Mouse (Mus musculus) liver, embryonic 13.5 days (tissue): Measurements from ENCODE around the gene Cop1. TPM values are rescaled to one million over a fixed set of nuclear protein-coding genes. Genes with fewer than 3 reads are reported as not detected.
"Not testable (repeated sequence)": the region's sequence is repeated elsewhere in the genome, so short reads cannot be mapped to it uniquely, and the experiment has no call there.

ENCODE experiments used
- ATAC-seq: fragments of 200-750 bp; cut with Nextera tagmentation; 2 replicates; pipeline ENCODE4 v1.8.0; 2017; ENCODE audit warnings: low read depth, mild to moderate bottlenecking, moderate number of reproducible peaks, moderate library complexity
- DNase-seq: peaks from one replicate; pipeline ENCODE4 v3.0.0; 2022
- H3K27ac ChIP-seq: fragments of 300-500 bp; sonication (generic); 2 replicates; pipeline ENCODE4 v1.5.1; 2015; ENCODE audit warnings: moderate library complexity, mild to moderate bottlenecking, inconsistent platforms
- H3K27me3 ChIP-seq: fragments of 300-500 bp; sonication (generic); 2 replicates; pipeline ENCODE4 v1.6.1; 2015; ENCODE audit warnings: mild to moderate bottlenecking, inconsistent platforms
- H3K36me3 ChIP-seq: fragments of 300-500 bp; sonication (generic); 2 replicates; pipeline ENCODE4 v1.6.1; 2015; ENCODE audit warnings: mild to moderate bottlenecking, inconsistent platforms
- H3K4me1 ChIP-seq: fragments of 300-500 bp; sonication (generic); replicated peaks from 2 replicates; pipeline ENCODE4 v1.6.1; 2015; ENCODE audit warnings: inconsistent platforms
- H3K4me2 ChIP-seq: fragments of 300-500 bp; sonication (generic); 2 replicates; pipeline ENCODE4 v1.6.1; 2015; ENCODE audit warnings: inconsistent platforms, mild to moderate bottlenecking, moderate library complexity
- H3K4me3 ChIP-seq: fragments of 300-500 bp; sonication (generic); replicated peaks from 2 replicates; pipeline ENCODE4 v1.5.1; 2015; ENCODE audit warnings: mild to moderate bottlenecking, inconsistent platforms
- H3K9ac ChIP-seq: fragments of 300-500 bp; sonication (generic); 2 replicates; pipeline ENCODE4 v1.6.1; 2015; ENCODE audit warnings: mild to moderate bottlenecking, inconsistent platforms
- H3K9me3 ChIP-seq: fragments of 300-500 bp; sonication (generic); replicated peaks from 2 replicates; pipeline ENCODE4 v1.6.1; 2016; ENCODE audit warnings: inconsistent platforms
- WGBS: fragments of 180-500 bp; shearing (Covaris S2); methylation state at CpG from one replicate; pipeline ENCODE4 v1.1.7; 2015; ENCODE audit not compliant: insufficient replicate concordance; 5-methylcytosine and 5-hydroxymethylcytosine counted together
- polyA plus RNA-seq: library from polyadenylated mRNA; unstranded; fragments of >200 nt; fragmentation: Nextera tagmentation; extraction: Ambion mirVana; gene quantifications from 2 replicates; pipeline ENCODE4 v1.2.1, GENCODE M21; 2015

Cop1 gene
- 35.3 and 41.1 TPM in 2 replicates for polyA plus RNA-seq

DNA sequence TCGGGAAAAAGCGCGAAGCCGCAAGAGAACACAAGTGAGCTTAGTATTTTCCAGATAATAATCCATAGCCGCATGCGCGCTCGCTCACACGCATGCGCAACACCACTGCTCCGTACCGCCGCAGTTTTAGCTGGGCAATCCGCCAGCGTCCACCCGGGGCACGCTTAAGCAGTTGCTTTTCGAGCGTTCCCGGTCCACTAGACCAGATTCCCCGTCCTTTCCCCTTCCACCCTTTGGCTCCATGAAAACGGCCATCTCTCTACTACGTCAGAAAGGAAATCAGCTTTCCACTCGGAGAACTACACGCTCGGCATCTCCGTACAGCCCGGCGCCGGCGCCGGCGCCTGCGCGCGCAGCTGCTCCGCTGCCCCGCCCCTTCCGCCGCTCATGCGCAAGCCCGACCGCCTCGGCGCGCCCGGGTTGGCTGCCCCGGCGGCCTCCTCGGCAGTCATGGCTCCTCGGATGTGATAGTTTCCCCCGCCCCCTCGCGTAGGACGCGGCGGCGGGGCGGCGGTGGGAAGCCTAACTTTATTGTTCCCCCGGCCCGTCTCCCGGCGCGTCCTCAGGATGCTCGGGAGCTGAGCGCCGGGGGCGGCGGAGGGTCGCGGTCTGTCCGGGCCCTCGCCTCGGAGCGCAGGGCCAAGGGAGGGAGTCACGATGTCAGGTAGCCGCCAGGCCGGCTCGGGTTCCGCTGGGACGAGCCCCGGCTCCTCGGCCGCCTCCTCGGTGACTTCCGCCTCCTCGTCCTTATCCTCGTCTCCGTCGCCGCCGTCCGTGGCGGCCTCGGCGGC is at the start of gene Cop1:
Gene Cop1, plus strand, starts transcription at position 540 of the 791 bp plus-strand sequence.
- H3K9ac ChIP-seq = peak within 1 kb of the TSS; percentile 82
- ATAC-seq (peak; percentile 88), DNase-seq (peak; percentile 82)
- not testable (repeated sequence) for H3K9me3 ChIP-seq, H3K36me3 ChIP-seq, H3K27me3 ChIP-seq
- H3K27ac ChIP-seq = peak within 1 kb of the TSS; percentile 91
- peak within 1 kb of the TSS; percentile 76 for H3K4me2 ChIP-seq
- H3K4me1 ChIP-seq = peaks cover 39% of the 10 kb centered on the region
- H3K4me3 ChIP-seq = peak within 1 kb of the TSS; percentile 73
- under 1% methylated on average over 79 of the region's 97 CpGs for WGBS

DNA sequence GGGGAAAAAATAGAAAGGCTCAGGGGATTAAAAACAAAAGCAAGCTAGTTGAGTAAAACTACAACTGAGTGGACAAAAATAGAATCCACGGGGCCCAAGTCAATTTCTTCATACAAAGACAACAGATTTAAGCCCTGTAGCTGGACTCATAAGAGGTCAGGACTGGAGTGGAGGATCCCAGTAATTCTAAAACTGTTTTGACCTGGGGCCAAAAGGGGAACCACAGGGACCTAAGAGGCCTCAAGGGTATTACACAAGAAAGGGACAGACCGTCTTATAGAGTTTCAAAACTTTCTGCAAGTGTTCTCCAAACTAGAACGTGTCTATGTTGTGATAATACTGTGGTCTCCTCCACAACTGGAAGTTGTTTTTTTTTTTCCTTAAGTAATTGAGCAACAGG is 45.4 kb upstream of the Cop1 start:
- no peak for DNase-seq
- Histone ChIP-seq H3K4me2 (no peak overlapping the region), H3K36me3 (no peaks in the 10 kb centered on the region), H3K27me3 (no peaks in the 10 kb centered on the region), H3K4me3 (no peak overlapping the region), H3K9me3 (no peaks in the 10 kb centered on the region), H3K27ac (no peak overlapping the region), H3K9ac (no peak overlapping the region), H3K4me1 (no peaks in the 10 kb centered on the region)
- 33% methylated on average over 3 of the region's 3 CpGs for WGBS
- no peak for ATAC-seq

DNA sequence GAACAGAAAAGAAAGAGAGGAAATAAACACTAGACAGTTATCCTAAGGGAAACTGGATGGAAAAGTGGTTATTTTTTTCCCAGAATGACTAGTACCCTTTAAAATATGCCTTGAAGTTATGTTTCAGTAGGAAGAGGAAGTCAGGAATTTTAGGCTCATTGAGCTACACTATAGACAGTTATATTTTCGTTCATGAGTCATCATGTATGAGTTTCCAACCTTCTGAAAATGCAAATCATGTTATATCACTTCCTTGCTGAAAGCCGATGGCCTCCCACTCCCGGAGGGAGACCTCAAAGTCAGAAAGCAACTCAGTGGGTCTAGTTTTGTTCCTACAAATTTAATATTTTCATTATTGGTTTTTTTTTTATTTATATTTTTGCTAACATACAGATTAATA is 33.5 kb upstream of the Cop1 start:
- Histone ChIP-seq H3K27ac (no peak overlapping the region), H3K9me3 (no peaks in the 10 kb centered on the region), H3K4me3 (no peak overlapping the region), H3K4me2 (no peak overlapping the region), H3K9ac (no peak overlapping the region), H3K4me1 (no peaks in the 10 kb centered on the region), H3K27me3 (no peaks in the 10 kb centered on the region), H3K36me3 (no peaks in the 10 kb centered on the region)
- DNase-seq = no peak
- ATAC-seq = no peak
- WGBS = 55% methylated on average over 3 of the region's 3 CpGs

- Histone ChIP-seq H3K4me1 (no peaks in the 10 kb centered on the region), H3K9me3 (no peaks in the 10 kb centered on the region), H3K9ac (no peak overlapping the region), H3K27me3 (no peaks in the 10 kb centered on the region), H3K36me3 (no peaks in the 10 kb centered on the region), H3K27ac (no peak overlapping the region), H3K4me2 (no peak overlapping the region), H3K4me3 (no peak overlapping the region)
- ATAC-seq (no peak), DNase-seq (no peak)
- 54% methylated on average over 3 of the region's 3 CpGs for WGBS
Observed at GRCm38 (mm10) chr1:159199606-159200005, 32.5 kb upstream of the Cop1 start.

GRCm38 (mm10) chr1:159201220-159201619 is 30.9 kb upstream of the Cop1 start:
- no peaks in the 10 kb centered on the region for H3K36me3 ChIP-seq
- no peaks in the 10 kb centered on the region for H3K27me3 ChIP-seq
- no peak overlapping the region for H3K27ac ChIP-seq

DNA sequence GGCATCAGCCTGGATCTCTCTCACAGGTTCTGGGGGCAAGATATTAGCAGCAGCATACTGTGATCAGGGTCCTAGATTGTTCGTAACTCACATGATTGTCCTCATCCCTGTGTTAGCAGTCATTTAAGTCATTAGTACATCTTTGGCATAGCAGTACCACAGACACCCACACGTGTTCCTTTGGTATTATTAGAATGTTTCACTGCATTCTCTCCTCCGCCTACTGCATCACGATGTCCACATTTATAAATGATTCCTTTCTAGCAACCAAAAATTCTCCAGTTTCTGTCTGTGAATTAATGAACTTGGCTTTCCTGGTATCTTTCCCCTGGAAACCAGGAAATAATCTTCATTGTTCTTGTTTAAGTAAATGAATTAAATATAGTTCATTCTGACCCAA is 20.4 kb upstream of the Cop1 start:
- ATAC-seq (no peak), DNase-seq (no peak)
- Histone ChIP-seq H3K27me3 (no peaks in the 10 kb centered on the region), H3K4me2 (no peak overlapping the region), H3K27ac (no peak overlapping the region), H3K4me3 (no peak overlapping the region), H3K9me3 (no peaks in the 10 kb centered on the region), H3K9ac (no peak overlapping the region), H3K4me1 (no peaks in the 10 kb centered on the region), H3K36me3 (no peaks in the 10 kb centered on the region)
- 65% methylated on average over 4 of the region's 4 CpGs for WGBS

More at GRCm38 (mm10) chr1:159201220-159201619, 30.9 kb upstream of the Cop1 start:
- no peak overlapping the region for H3K4me2 ChIP-seq
- no peak overlapping the region for H3K9ac ChIP-seq
- no peak for ATAC-seq
- no peak for DNase-seq
- no peaks in the 10 kb centered on the region for H3K9me3 ChIP-seq
- no peaks in the 10 kb centered on the region for H3K4me1 ChIP-seq
- H3K4me3 ChIP-seq = no peak overlapping the region

DNA sequence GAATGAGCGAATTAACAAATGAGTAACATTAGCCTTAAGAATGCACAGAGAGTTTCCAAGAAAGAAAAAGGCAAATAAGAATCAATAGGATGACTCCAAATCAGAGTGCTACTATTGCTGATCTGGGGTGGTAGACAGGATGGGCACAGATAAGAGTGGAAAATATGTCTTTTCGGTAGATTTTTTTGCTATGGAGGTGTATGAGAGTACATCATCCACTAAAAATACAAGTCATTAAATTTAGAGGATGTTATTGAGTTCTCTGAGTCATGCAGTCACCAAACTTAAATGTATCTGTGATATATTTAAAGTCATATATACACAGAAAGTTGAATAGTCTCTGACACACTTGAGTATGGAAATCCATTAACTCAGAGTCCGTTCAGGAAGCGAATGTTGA is 14.7 kb upstream of the Cop1 start:
- Histone ChIP-seq H3K36me3 (no peaks in the 10 kb centered on the region), H3K27me3 (no peaks in the 10 kb centered on the region), H3K4me2 (no peak overlapping the region), H3K4me1 (no peaks in the 10 kb centered on the region), H3K9me3 (no peaks in the 10 kb centered on the region), H3K4me3 (no peak overlapping the region), H3K27ac (no peak overlapping the region), H3K9ac (no peak overlapping the region)
- WGBS = 71% methylated on average over 4 of the region's 4 CpGs
- no peak for ATAC-seq
- DNase-seq = no peak

DNA sequence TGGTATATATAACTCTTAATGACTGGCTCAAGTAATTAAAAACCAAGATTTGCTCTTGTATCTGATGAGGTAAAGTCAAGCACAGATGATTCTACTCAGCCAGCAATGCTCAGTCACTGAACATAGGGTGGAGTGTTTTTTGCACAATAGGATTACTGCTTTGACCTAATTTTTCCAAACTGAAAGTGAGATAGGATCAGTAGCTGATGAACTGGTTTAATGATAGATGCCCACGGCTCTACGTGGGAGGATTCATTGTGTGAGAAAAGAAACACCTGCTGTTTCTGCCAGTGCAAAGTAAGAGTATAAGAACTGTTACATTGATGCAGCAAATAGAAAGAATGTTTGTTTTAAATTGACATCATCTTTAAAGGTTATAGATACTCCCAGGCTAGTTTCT is 10.1 kb upstream of the Cop1 start:
- no peak overlapping the region for H3K27ac ChIP-seq
- no peak overlapping the region for H3K9ac ChIP-seq
- H3K9me3 ChIP-seq = no peaks in the 10 kb centered on the region
- no peaks in the 10 kb centered on the region for H3K27me3 ChIP-seq
- H3K4me2 ChIP-seq = no peak overlapping the region
- peaks cover 18% of the 10 kb centered on the region for H3K4me1 ChIP-seq
- no peak for ATAC-seq
- H3K4me3 ChIP-seq = no peak overlapping the region
- 62% methylated on average over 2 of the region's 2 CpGs for WGBS
- H3K36me3 ChIP-seq = no peaks in the 10 kb centered on the region
- DNase-seq = no peak

GRCm38 (mm10) chr1:159225064-159225824 is 6.9 kb upstream of the Cop1 start:
- WGBS = 17% methylated on average over 8 of the region's 8 CpGs
- Histone ChIP-seq H3K36me3 (no peaks in the 10 kb centered on the region), H3K4me2 (peak overlapping the region; percentile 17), H3K27ac (peak overlapping the region; percentile 40), H3K4me1 (peaks cover 18% of the 10 kb centered on the region), H3K9me3 (no peaks in the 10 kb centered on the region), H3K9ac (peak overlapping the region; percentile 29; the same call in 1 of the 2 replicates), H3K27me3 (no peaks in the 10 kb centered on the region), H3K4me3 (no peak overlapping the region)
- DNase-seq = peak; percentile 41
- peak; percentile 93 for ATAC-seq

DNA sequence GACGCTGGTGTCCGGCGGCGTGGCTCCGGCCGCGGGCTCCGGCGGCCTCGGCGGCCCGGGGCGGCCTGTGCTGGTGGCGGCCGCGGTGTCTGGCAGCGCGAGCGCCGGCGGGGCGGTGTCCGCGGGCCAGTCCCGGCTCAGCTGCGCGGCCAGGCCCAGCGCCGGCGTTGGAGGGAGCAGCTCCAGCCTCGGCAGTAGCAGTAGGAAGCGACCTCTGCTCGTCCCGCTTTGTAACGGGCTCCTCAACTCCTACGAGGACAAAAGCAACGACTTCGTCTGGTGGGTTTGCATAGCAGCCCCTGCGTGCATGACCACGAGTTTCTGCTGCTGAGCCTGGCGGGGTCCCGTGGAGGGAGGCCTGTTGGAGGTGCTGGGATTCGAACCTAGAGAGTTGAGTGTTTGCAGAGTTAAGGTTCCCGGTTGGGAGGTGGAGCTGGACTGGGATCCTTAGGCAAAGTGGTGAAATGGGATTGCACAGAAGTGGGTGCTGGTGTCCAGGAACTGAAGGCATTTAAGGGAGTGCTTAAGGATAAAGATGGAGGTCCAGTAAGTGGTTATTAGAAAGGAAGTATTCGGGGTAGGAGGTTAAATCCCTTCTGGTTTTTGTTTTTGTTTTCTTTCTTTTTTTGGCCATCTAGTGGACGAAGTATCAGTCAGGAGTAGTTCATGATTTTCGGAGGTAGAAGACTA is 597 bp downstream of the Cop1 start:
- H3K9me3 ChIP-seq, H3K36me3 ChIP-seq, H3K27me3 ChIP-seq: not testable (repeated sequence)
- ATAC-seq = peak; percentile 56
- Histone ChIP-seq H3K4me3 (peak overlapping the region; percentile 73), H3K9ac (peak overlapping the region; percentile 82), H3K4me1 (peaks cover 46% of the 10 kb centered on the region), H3K27ac (peak overlapping the region; percentile 91), H3K4me2 (peak overlapping the region; percentile 66)
- DNase-seq = peak; percentile 40
- WGBS = under 1% methylated on average over 25 of the region's 47 CpGs

DNA sequence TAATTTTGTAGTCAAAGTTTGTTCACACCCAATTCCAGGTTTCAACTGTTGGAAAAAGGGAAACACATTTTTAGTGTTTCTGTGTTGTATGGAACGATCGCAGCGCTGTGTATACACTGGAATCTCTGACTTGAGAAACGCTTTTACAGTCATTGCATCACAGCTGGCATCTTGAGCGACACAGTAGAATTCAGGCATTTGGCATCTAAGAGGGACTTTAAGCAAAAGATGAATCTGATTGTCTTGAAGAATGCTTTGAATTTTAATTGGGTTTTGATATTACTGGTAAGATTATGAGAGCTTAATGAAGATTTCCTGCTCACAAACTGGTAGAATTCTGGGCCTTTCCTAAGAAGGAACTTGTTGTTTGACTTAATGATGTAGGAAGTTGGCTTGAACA is 1.3 kb downstream of the Cop1 start:
- 9% methylated on average over 5 of the region's 5 CpGs for WGBS

More for the DNA sequence above, 1.3 kb downstream of the Cop1 start:
- peak overlapping the region; percentile 73 for H3K4me3 ChIP-seq
- peak overlapping the region; percentile 66 for H3K4me2 ChIP-seq
- H3K9me3 ChIP-seq = no peaks in the 10 kb centered on the region
- H3K36me3 ChIP-seq = no peaks in the 10 kb centered on the region
- no peak for ATAC-seq
- H3K27ac ChIP-seq = peak overlapping the region; percentile 76
- DNase-seq = no peak
- H3K4me1 ChIP-seq = peaks cover 48% of the 10 kb centered on the region
- H3K27me3 ChIP-seq = no peaks in the 10 kb centered on the region
- peak overlapping the region; percentile 82 for H3K9ac ChIP-seq
